Mouse (Mus musculus): ENCODE results near the gene Eif6.

Eif6 gene

GRCm38 (mm10) chr2:155787949-155788931, 38.5 kb downstream of the Eif6 start:
- DNase-seq (ENCODE audit: low read depth, low spot score): no peak

DNA sequence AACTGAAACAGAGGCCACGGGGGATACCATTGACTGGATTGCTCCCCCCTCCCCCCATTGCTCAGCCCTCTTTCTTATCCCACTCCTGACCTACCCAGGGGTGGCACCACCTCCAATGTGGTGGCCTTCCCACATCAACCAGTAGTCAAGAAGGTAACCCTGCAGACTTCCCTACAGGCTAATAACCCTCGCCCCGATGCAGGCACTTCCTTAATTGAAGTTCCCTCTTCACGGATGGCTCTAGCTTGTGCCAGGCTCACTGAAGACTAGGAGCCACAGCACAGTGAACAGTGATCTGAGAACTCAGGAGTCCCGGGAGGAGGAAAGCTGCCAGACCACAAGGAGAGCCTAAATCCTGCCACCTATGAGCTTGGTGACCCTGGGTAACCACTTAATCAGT, 39.8 kb downstream of the Eif6 start:
- DNase-seq (ENCODE audit: low read depth, low spot score): no peak

- DNase-seq (ENCODE audit: low read depth, low spot score): no peak
These were observed 42.2 kb downstream of the Eif6 start for GRCm38 (mm10) chr2:155784534-155784933.

DNA sequence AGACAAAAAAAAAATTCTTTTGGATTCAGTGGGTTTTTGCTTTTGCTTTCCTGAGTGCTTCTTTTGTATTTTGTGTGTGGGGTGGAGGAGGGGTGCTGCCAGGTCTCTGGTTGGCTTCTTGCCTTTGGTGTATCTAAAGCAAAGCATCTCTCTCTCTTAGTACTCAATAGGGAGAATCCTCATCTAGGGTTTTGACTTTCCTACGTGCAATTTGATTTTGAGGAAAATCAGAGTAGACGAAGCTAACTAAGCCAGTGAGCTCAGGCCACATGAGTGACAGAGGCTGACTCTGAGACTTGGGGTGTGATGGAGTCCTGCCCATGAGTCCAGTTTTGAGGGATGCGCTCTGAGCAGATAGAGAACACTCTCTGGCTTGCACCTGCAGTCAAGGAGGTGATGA, 47.2 kb downstream of the Eif6 start:
- no peak for DNase-seq (ENCODE audit: low read depth, low spot score)

- DNase-seq (ENCODE audit: low read depth, low spot score): no peak
These were observed 47.7 kb downstream of the Eif6 start for GRCm38 (mm10) chr2:155779066-155779465.

- no peak for DNase-seq (ENCODE audit: low read depth, low spot score)
These were observed 48.7 kb downstream of the Eif6 start for GRCm38 (mm10) chr2:155778004-155778403.

GRCm38 (mm10) chr2:155777688-155777985, 49.1 kb downstream of the Eif6 start:
- DNase-seq (ENCODE audit: low read depth, low spot score): no peak

DNA sequence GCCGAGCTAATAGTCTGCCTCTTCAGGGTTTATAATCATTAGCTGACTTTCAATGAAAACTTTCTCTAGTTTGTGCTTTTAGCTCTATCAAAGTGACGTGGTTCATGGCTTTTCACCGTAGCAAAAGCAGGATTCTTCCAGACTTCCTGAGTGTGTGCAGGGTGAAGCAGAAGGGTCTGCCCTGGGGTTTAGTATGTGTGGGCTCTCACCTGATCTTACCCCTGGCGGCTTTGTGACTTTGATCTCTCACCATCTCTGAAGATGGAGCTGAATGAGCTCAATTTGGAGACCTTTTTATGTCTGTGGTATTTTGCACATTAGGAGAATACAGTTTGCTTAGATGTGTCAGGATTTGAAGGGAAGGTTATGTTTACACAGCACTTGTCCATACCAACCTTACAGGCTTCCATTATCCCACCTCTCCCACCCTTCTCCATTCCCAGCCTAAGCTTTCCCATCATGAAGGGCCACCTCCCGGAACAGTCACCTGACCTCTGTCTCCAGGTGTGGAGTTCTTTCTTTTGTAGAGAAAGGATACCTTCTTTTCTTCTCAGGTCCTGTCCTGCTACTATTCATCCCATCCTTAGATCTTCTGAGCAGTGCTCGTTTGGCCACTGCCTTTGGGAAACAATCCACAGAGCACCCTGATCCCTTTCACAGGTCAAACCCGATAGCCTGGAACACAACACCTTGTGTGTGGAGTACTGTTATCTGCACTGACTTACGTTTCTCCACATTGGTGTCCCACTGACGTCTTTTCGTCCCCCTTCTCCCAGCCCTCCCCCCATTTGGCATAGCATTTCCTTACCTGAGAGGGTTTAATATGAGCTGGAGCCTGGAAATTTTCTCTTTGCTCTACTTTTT, 49.7 kb downstream of the Eif6 start:
- no peak for DNase-seq (ENCODE audit: low read depth, low spot score)

- no peak for DNase-seq (ENCODE audit: low read depth, low spot score)
These were observed 51.0 kb downstream of the Eif6 start for GRCm38 (mm10) chr2:155775685-155776263.

- DNase-seq (ENCODE audit: low read depth, low spot score): no peak
These were observed 51.6 kb downstream of the Eif6 start, which contains the start of gene Mmp24 for GRCm38 (mm10) chr2:155774927-155775684. TSS of gene Mmp24 (plus strand) at chr2:155775342.

- no peak for DNase-seq (ENCODE audit: low read depth, low spot score)
These were observed 52.3 kb downstream of the Eif6 start for GRCm38 (mm10) chr2:155774261-155774926.

GRCm38 (mm10) chr2:155773664-155774063, 53.1 kb downstream of the Eif6 start:
- no peak for DNase-seq (ENCODE audit: low read depth, low spot score)
